Mouse (Mus musculus) limb, embryonic 13.5 days (tissue): ENCODE measurements around the gene Gpr176. TPM values are rescaled to one million over a fixed set of nuclear protein-coding genes. Genes with fewer than 3 reads are reported as not detected.

Experiments used
- ATAC-seq: fragments of 200-750 bp; cut with Nextera tagmentation; 2 replicates; pipeline ENCODE4 v1.8.0; 2017; ENCODE audit warnings: low read depth, moderate number of reproducible peaks, moderate TSS enrichment; ENCODE audit not compliant: low FRiP score
- H3K27ac ChIP-seq: fragments of 300-500 bp; sonication (generic); 2 replicates; pipeline ENCODE4 v1.5.1; 2015; ENCODE audit warnings: inconsistent platforms, mild to moderate bottlenecking, moderate library complexity
- H3K27me3 ChIP-seq: fragments of 300-500 bp; sonication (generic); 2 replicates; pipeline ENCODE4 v1.6.1; 2015; ENCODE audit warnings: mild to moderate bottlenecking, inconsistent platforms
- H3K36me3 ChIP-seq: fragments of 300-500 bp; sonication (generic); 2 replicates; pipeline ENCODE4 v1.6.1; 2015; ENCODE audit warnings: inconsistent platforms, mild to moderate bottlenecking, moderate library complexity
- H3K4me1 ChIP-seq: fragments of 300-500 bp; sonication (generic); 2 replicates; pipeline ENCODE4 v1.6.1; 2015; ENCODE audit warnings: inconsistent platforms
- H3K4me2 ChIP-seq: fragments of 300-500 bp; sonication (generic); replicated peaks from 2 replicates; pipeline ENCODE4 v1.6.1; 2015; ENCODE audit warnings: inconsistent platforms, mild to moderate bottlenecking, moderate library complexity
- H3K4me3 ChIP-seq: fragments of 300-500 bp; sonication (generic); 2 replicates; pipeline ENCODE4 v1.5.1; 2015; ENCODE audit warnings: moderate library complexity, mild to moderate bottlenecking, inconsistent platforms
- H3K9ac ChIP-seq: fragments of 300-500 bp; sonication (generic); 2 replicates; pipeline ENCODE4 v1.6.1; 2015; ENCODE audit warnings: mild to moderate bottlenecking, inconsistent platforms
- H3K9me3 ChIP-seq: fragments of 300-500 bp; sonication (generic); 2 replicates; pipeline ENCODE4 v1.6.1; 2016; ENCODE audit warnings: inconsistent platforms
- WGBS: fragments of 180-500 bp; shearing (Covaris S2); methylation state at CpG from one replicate; pipeline ENCODE4 v1.1.7; 2015; 5-methylcytosine and 5-hydroxymethylcytosine counted together
- polyA plus RNA-seq: library from polyadenylated mRNA; unstranded; fragments of >200 nt; fragmentation: Nextera tagmentation; extraction: Ambion mirVana; gene quantifications from 2 replicates; pipeline ENCODE4 v1.2.1, GENCODE M21; 2015

Gpr176 gene
- 0.34 and 0.38 TPM in 2 replicates for polyA plus RNA-seq

- H3K9me3 ChIP-seq, result no peaks in the 10 kb centered on the region
- no peaks in the 10 kb centered on the region for H3K36me3 ChIP-seq
- peak within 1 kb of the TSS; percentile 98 for H3K4me2 ChIP-seq
- H3K27me3 ChIP-seq, result peaks cover 40% of the 10 kb centered on the region
- 0% methylated on average over 44 of the region's 59 CpGs for WGBS
- H3K9ac ChIP-seq, result peak within 1 kb of the TSS; percentile 66
- no peak within 1 kb of the TSS for H3K27ac ChIP-seq
- H3K4me3 ChIP-seq, result peak within 1 kb of the TSS; percentile 53
- peaks cover 18% of the 10 kb centered on the region for H3K4me1 ChIP-seq
- peak; percentile 79 for ATAC-seq
These were observed at the start of gene Gpr176 for GRCm38 (mm10) chr2:118372901-118373571. Gene Gpr176 (minus strand): TSS chr2:118373419.

GRCm38 (mm10) chr2:118422385-118422784 lies 49.2 kb upstream of the Gpr176 start:
- peaks cover 71% of the 10 kb centered on the region for H3K36me3 ChIP-seq
- WGBS, result 79% methylated on average over 8 of the region's 8 CpGs
- no peak overlapping the region for H3K9ac ChIP-seq
- no peak for ATAC-seq
- no peaks in the 10 kb centered on the region for H3K4me1 ChIP-seq
- H3K4me3 ChIP-seq, result no peak overlapping the region
- H3K27me3 ChIP-seq, result no peaks in the 10 kb centered on the region
- no peak overlapping the region for H3K4me2 ChIP-seq
- no peaks in the 10 kb centered on the region for H3K9me3 ChIP-seq
- H3K27ac ChIP-seq, result no peak overlapping the region

DNA sequence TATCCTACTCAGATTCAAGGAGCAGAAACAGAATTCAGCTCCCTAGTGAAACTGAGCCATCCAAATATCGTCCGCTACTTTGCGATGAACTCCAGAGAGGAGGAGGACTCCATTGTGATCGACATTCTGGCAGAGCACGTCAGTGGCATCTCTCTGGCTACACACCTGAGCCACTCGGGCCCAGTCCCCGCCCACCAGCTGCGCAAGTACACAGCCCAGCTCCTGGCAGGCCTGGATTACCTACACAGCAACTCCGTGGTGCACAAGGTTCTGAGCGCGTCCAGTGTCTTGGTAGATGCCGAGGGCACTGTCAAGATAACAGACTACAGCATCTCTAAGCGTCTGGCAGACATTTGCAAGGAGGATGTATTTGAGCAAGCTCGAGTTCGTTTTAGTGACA lies 48.7 kb upstream of the Gpr176 start:
- no peak overlapping the region for H3K4me3 ChIP-seq
- ATAC-seq, result no peak
- no peaks in the 10 kb centered on the region for H3K4me1 ChIP-seq
- no peaks in the 10 kb centered on the region for H3K27me3 ChIP-seq
- WGBS, result 90% methylated on average over 15 of the region's 15 CpGs
- H3K4me2 ChIP-seq, result no peak overlapping the region
- H3K9me3 ChIP-seq, result no peaks in the 10 kb centered on the region
- no peak overlapping the region for H3K9ac ChIP-seq
- H3K36me3 ChIP-seq, result peaks cover 71% of the 10 kb centered on the region
- H3K27ac ChIP-seq, result no peak overlapping the region

DNA sequence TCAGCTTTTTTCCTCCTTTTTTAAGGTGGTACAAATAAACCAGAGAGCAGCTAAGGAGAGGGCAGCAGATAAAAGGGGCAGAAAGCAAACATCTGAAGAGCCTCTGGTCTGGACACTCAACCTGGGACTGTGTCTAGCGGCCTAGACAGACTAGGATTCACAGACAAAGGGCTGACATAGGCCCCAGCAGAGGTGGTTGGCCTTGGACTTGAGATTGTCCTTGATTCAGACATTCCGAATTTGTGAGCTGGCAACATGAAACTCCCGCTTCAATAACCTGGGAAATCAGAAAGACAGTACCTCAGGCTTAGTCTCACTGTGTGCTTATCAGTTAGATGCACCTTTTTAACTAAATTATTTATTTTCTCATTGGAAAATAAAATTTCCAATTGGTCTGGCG lies 44.9 kb upstream of the Gpr176 start:
- Histone ChIP-seq H3K4me2 (no peak overlapping the region), H3K36me3 (peaks cover 86% of the 10 kb centered on the region), H3K9ac (no peak overlapping the region), H3K4me1 (no peaks in the 10 kb centered on the region), H3K4me3 (no peak overlapping the region), H3K27me3 (no peaks in the 10 kb centered on the region), H3K27ac (no peak overlapping the region), H3K9me3 (no peaks in the 10 kb centered on the region)
- ATAC-seq, result no peak
- WGBS, result 87% methylated on average over 4 of the region's 4 CpGs

GRCm38 (mm10) chr2:118415601-118416355 lies 42.6 kb upstream of the Gpr176 start:
- Histone ChIP-seq H3K36me3 (peaks cover 92% of the 10 kb centered on the region), H3K27me3 (no peaks in the 10 kb centered on the region), H3K9ac (no peak overlapping the region), H3K27ac (no peak overlapping the region), H3K9me3 (no peaks in the 10 kb centered on the region), H3K4me2 (no peak overlapping the region), H3K4me3 (no peak overlapping the region), H3K4me1 (no peaks in the 10 kb centered on the region)
- no peak for ATAC-seq
- 92% methylated on average over 6 of the region's 6 CpGs for WGBS

- Histone ChIP-seq H3K27me3 (no peaks in the 10 kb centered on the region), H3K4me2 (no peak overlapping the region), H3K4me1 (no peaks in the 10 kb centered on the region), H3K9me3 (no peaks in the 10 kb centered on the region), H3K27ac (no peak overlapping the region), H3K4me3 (no peak overlapping the region), H3K9ac (no peak overlapping the region), H3K36me3 (peaks cover 82% of the 10 kb centered on the region)
- no peak for ATAC-seq
- whole genome bisulfite sequencing, result 97% methylated on average over 11 of the region's 11 CpGs
These were observed 39.6 kb upstream of the Gpr176 start for GRCm38 (mm10) chr2:118412821-118413220.

DNA sequence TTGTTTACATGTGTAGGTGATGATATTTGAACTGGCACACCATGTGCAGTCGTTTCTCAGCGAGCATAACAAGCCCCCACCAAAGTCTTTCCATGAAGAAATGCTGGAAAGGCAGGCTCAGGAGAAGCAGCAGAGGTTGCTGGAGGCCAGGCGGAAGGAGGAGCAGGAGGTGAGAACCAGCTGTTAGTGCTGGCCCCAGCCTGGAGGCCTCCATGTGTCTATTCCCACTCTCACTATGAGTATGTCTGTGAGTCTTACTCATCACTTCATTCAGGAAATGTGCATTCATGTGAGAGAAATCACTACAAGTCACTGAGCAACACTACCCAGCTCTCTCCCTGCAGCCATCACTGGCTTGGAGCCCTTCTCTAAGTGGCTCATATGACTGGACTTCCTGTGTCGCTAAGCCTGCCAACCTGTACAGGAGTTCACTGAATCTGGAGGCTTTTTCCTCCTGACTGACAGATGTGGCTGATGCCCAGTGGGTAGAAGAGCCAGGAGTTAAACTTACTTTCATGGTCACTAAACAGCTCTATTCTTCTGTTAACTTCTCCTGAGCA lies 35.2 kb upstream of the Gpr176 start:
- Histone ChIP-seq H3K4me2 (no peak overlapping the region), H3K9ac (no peak overlapping the region), H3K27me3 (no peaks in the 10 kb centered on the region), H3K4me3 (no peak overlapping the region), H3K36me3 (peaks cover 65% of the 10 kb centered on the region), H3K9me3 (no peaks in the 10 kb centered on the region), H3K27ac (no peak overlapping the region), H3K4me1 (no peaks in the 10 kb centered on the region)
- WGBS, result 83% methylated on average over 4 of the region's 4 CpGs
- no peak for ATAC-seq

- ATAC-seq, result no peak
- H3K36me3 ChIP-seq, result peaks cover 59% of the 10 kb centered on the region
- H3K9ac ChIP-seq, result no peak overlapping the region
- no peaks in the 10 kb centered on the region for H3K9me3 ChIP-seq
- no peak overlapping the region for H3K4me3 ChIP-seq
- H3K27ac ChIP-seq, result no peak overlapping the region
- 77% methylated on average over 2 of the region's 2 CpGs for WGBS
- no peaks in the 10 kb centered on the region for H3K4me1 ChIP-seq
- H3K4me2 ChIP-seq, result no peak overlapping the region
- no peaks in the 10 kb centered on the region for H3K27me3 ChIP-seq
These were observed 33.6 kb upstream of the Gpr176 start for GRCm38 (mm10) chr2:118406811-118407210.

GRCm38 (mm10) chr2:118405568-118405967 lies 32.3 kb upstream of the Gpr176 start:
- no peaks in the 10 kb centered on the region for H3K9me3 ChIP-seq
- H3K27me3 ChIP-seq, result no peaks in the 10 kb centered on the region
- no peak overlapping the region for H3K9ac ChIP-seq
- H3K4me1 ChIP-seq, result no peaks in the 10 kb centered on the region
- no peak overlapping the region for H3K27ac ChIP-seq
- H3K36me3 ChIP-seq, result peaks cover 58% of the 10 kb centered on the region
- H3K4me2 ChIP-seq, result no peak overlapping the region
- no peak for ATAC-seq
- WGBS, result 92% methylated on average over 4 of the region's 4 CpGs
- H3K4me3 ChIP-seq, result no peak overlapping the region

DNA sequence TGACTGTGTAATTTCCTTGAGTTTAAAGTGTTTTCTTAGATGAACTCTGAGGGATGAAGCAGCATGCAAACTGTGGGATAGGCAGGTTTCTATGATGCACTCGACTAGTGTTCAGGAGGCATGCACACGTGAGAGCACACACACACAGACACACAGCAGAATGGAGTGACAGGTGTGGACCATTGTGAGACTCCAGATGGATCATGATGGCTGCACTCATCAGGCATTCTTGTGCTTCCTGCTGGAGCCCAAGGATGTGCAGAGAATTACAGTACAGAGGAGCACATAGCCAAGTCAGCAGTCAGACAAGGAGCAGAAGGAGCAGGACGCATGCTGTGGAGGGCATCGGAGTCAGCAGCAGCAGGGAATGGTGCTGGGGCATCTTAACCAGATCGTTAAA lies 31.1 kb upstream of the Gpr176 start:
- no peak overlapping the region for H3K4me2 ChIP-seq
- no peaks in the 10 kb centered on the region for H3K9me3 ChIP-seq
- ATAC-seq, result no peak
- H3K4me3 ChIP-seq, result no peak overlapping the region
- H3K9ac ChIP-seq, result no peak overlapping the region
- H3K27ac ChIP-seq, result no peak overlapping the region; the same call in 1 of the 2 replicates
- WGBS, result 73% methylated on average over 5 of the region's 5 CpGs
- peaks cover 52% of the 10 kb centered on the region for H3K36me3 ChIP-seq
- no peaks in the 10 kb centered on the region for H3K27me3 ChIP-seq
- no peaks in the 10 kb centered on the region for H3K4me1 ChIP-seq

DNA sequence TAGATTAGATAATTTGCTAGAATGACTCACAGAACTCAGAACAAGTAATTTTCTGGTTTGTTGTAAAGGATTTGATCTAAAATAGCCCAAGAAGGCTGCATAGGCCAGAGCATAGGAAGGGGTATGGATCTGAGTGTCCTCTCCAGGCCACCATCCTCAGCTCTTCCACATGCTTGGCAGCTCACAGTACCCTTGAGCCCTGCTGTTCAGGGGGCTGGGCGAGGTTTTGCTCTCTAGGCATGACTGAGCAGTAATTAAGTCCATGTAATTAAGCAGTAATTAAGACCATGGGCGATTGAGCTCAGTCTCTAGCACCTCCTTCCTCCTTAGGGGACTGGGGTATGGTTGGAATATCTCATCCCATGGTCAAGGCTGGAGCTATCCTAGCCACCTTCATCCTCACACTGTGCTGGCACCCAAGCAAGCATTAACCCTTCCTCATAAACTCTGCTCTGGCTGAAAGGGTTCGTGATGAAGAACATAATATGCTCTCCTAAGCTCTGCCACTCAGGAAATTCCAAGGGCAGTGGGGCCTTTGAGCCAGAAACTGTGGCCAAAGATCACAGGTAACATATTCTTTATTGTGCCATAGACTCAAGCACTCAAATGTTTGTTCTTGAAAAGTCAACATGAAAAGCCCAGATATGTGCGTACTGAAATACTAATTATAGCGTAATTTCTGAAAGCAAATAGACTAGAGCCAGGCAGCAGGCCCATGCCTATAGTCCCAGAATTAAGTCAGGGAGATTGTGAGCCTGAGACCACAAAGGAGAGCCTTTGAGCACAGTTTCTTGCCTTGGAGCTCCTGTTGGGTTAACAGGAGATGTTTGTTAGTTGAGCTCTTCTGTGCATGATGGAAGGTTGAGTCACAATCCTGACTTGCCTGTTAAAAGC lies 28.9 kb upstream of the Gpr176 start:
- WGBS, result 78% methylated on average over 5 of the region's 5 CpGs
- Histone ChIP-seq H3K36me3 (peaks cover 39% of the 10 kb centered on the region), H3K27ac (no peak overlapping the region), H3K4me1 (no peaks in the 10 kb centered on the region), H3K4me2 (no peak overlapping the region), H3K9me3 (no peaks in the 10 kb centered on the region), H3K9ac (no peak overlapping the region), H3K4me3 (no peak overlapping the region), H3K27me3 (no peaks in the 10 kb centered on the region)
- no peak for ATAC-seq

DNA sequence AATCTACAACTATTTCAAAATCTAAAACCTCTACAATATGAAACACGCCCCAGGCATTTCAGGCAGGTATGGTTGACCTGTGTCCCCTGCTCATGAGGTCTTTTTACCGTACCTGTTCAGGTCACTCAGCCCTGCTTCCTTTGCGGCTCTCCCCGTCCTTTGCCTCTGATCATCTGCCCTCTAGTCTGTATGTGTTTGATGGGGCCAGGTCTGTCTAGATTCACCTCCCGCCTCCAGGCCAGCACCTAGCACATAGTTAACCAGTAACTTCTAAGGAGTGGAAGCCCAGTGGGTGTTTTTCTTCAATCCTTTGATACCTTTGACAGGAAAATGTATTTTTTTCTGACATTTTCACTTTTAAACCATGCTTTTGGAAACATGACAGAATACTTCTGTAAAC lies 26.5 kb upstream of the Gpr176 start:
- WGBS, result 86% methylated on average over 5 of the region's 5 CpGs
- no peak for ATAC-seq
- Histone ChIP-seq H3K4me1 (no peaks in the 10 kb centered on the region), H3K27ac (no peak overlapping the region), H3K4me3 (no peak overlapping the region), H3K27me3 (no peaks in the 10 kb centered on the region), H3K4me2 (no peak overlapping the region), H3K9ac (no peak overlapping the region), H3K36me3 (peaks cover 32% of the 10 kb centered on the region), H3K9me3 (no peaks in the 10 kb centered on the region)
